Mouse (Mus musculus) lung, postnatal 0 days (tissue): Measurements from ENCODE around the gene Osbpl2. TPM values are rescaled to one million over a fixed set of nuclear protein-coding genes. Genes with fewer than 3 reads are reported as not detected.

Experiments used
- ATAC-seq: fragments of 200-750 bp; cut with Nextera tagmentation; 2 replicates; pipeline ENCODE4 v1.8.0; 2017; ENCODE audit warnings: moderate library complexity
- DNase-seq: peaks from one replicate; pipeline ENCODE4 v3.0.0-alpha.2; 2016; ENCODE audit warnings: low spot score
- H3K27ac ChIP-seq: fragments of 300-500 bp; sonication (generic); 2 replicates; pipeline ENCODE4 v1.5.1; 2014; ENCODE audit warnings: antibody characterized with exemption, mild to moderate bottlenecking, low read length, mixed read lengths
- H3K27me3 ChIP-seq: fragments of 300-500 bp; sonication (generic); replicated peaks from 2 replicates; pipeline ENCODE4 v1.6.1; 2014; ENCODE audit warnings: low read length, mixed read lengths; ENCODE audit not compliant: insufficient read depth
- H3K36me3 ChIP-seq: fragments of 300-500 bp; sonication (generic); 2 replicates; pipeline ENCODE4 v1.6.1; 2014; ENCODE audit warnings: low read length, mixed read lengths; ENCODE audit not compliant: insufficient read depth
- H3K4me1 ChIP-seq: fragments of 300-500 bp; sonication (generic); 2 replicates; pipeline ENCODE4 v1.6.1; 2014; ENCODE audit warnings: antibody characterized with exemption, low read depth, low read length, mixed read lengths; ENCODE audit not compliant: insufficient read depth
- H3K4me2 ChIP-seq: fragments of 300-500 bp; sonication (generic); replicated peaks from 2 replicates; pipeline ENCODE4 v1.6.1; 2014; ENCODE audit warnings: low read depth, mild to moderate bottlenecking, low read length, moderate library complexity, mixed read lengths
- H3K4me3 ChIP-seq: fragments of 300-500 bp; sonication (generic); 2 replicates; pipeline ENCODE4 v1.5.1; 2014; ENCODE audit warnings: low read depth, low read length
- H3K9ac ChIP-seq: fragments of 300-500 bp; sonication (generic); replicated peaks from 2 replicates; pipeline ENCODE4 v1.6.1; 2014; ENCODE audit warnings: low read depth, mild to moderate bottlenecking
- H3K9me3 ChIP-seq: fragments of 300-500 bp; sonication (generic); 2 replicates; pipeline ENCODE4 v1.6.1; 2016; ENCODE audit warnings: low read length, mixed read lengths
- CTCF ChIP-seq: IDR thresholded peaks from 2 replicates; pipeline ENCODE4 v1.5.1; 2016; ENCODE audit warnings: antibody characterized with exemption, mild to moderate bottlenecking
- EP300 ChIP-seq: IDR thresholded peaks from 2 replicates; pipeline ENCODE4 v1.6.1; 2016; ENCODE audit warnings: antibody characterized with exemption, mild to moderate bottlenecking, control low read depth
- WGBS: fragments of 180-500 bp; shearing (Covaris S2); extraction: QIAGEN DNeasy Blood & Tissue Kit; methylation state at CpG from one replicate; pipeline ENCODE4 v1.1.7; 2014; 5-methylcytosine and 5-hydroxymethylcytosine counted together
- polyA plus RNA-seq: library from polyadenylated mRNA; unstranded; fragments of >200 nt; fragmentation: Nextera tagmentation; extraction: Ambion mirVana; gene quantifications from 2 replicates; pipeline ENCODE4 v1.2.1, GENCODE M21; 2015

Gene Osbpl2
- polyA plus RNA-seq, 1 experiment from 2014 or later = 36.1 TPM

GRCm38 (mm10) chr2:180133231-180133630 lies 14.1 kb downstream of the Osbpl2 start:
- H3K4me2 ChIP-seq = no peak overlapping the region
- no peaks in the 10 kb centered on the region for H3K9me3 ChIP-seq
- DNase-seq = no peak
- H3K4me3 ChIP-seq = no peak overlapping the region
- no peaks in the 10 kb centered on the region for H3K36me3 ChIP-seq
- no peak for TF ChIP-seq EP300
- no peak for TF ChIP-seq CTCF
- no peak for ATAC-seq
- H3K27ac ChIP-seq = no peak overlapping the region
- H3K4me1 ChIP-seq = peaks cover 1% of the 10 kb centered on the region; the same call in 1 of the 2 replicates
- H3K27me3 ChIP-seq = no peaks in the 10 kb centered on the region
- 92% methylated on average over 4 of the region's 4 CpGs for WGBS
- H3K9ac ChIP-seq = no peak overlapping the region

GRCm38 (mm10) chr2:180133911-180134310 lies 14.8 kb downstream of the Osbpl2 start:
- ATAC-seq = no peak
- Histone ChIP-seq H3K4me2 (no peak overlapping the region), H3K9ac (no peak overlapping the region), H3K36me3 (no peaks in the 10 kb centered on the region), H3K4me1 (no peaks in the 10 kb centered on the region), H3K27ac (no peak overlapping the region), H3K9me3 (no peaks in the 10 kb centered on the region), H3K4me3 (no peak overlapping the region), H3K27me3 (no peaks in the 10 kb centered on the region)
- no peak for DNase-seq
- TF ChIP-seq CTCF (no peak), EP300 (no peak)
- 76% methylated on average over 3 of the region's 3 CpGs for WGBS

DNA sequence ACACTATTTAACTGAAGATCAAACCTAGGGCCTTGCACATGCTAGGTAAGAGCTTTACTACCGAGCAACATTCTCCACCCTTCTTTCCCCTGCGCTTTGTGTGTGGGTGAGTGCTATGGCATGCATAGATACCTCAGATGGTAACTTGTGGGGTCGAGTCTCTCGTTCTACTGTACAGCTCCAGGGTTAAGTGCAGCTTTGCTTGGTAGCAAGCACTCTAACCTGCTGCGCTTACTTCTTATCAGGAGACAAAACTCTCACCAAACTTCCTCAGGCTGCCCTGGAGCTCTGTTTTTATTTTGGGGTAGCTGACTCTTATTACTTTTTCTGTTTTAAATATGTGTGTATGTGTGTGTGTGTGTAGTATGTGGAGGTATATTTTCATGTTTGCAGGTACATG lies 16.3 kb downstream of the Osbpl2 start:
- H3K9me3 ChIP-seq = no peaks in the 10 kb centered on the region
- H3K36me3 ChIP-seq = no peaks in the 10 kb centered on the region
- H3K4me2 ChIP-seq = no peak overlapping the region
- no peak overlapping the region for H3K4me3 ChIP-seq
- DNase-seq = no peak
- H3K9ac ChIP-seq = no peak overlapping the region
- no peak for ATAC-seq
- H3K4me1 ChIP-seq = no peaks in the 10 kb centered on the region
- H3K27ac ChIP-seq = no peak overlapping the region
- no peaks in the 10 kb centered on the region for H3K27me3 ChIP-seq
- TF ChIP-seq EP300 (no peak), CTCF (no peak)
- WGBS = 58% methylated on average over 5 of the region's 5 CpGs

- H3K27ac ChIP-seq = no peak overlapping the region
- ATAC-seq (no peak), DNase-seq (no peak)
- no peaks in the 10 kb centered on the region for H3K9me3 ChIP-seq
- WGBS = 83% methylated on average over 2 of the region's 2 CpGs
- no peak overlapping the region for H3K9ac ChIP-seq
- H3K4me3 ChIP-seq = no peak overlapping the region
- peaks cover 42% of the 10 kb centered on the region for H3K36me3 ChIP-seq
- H3K4me1 ChIP-seq = no peaks in the 10 kb centered on the region
- TF ChIP-seq EP300 (no peak), CTCF (no peak)
- H3K27me3 ChIP-seq = no peaks in the 10 kb centered on the region
- H3K4me2 ChIP-seq = no peak overlapping the region
Measured at GRCm38 (mm10) chr2:180146091-180146490, 27.0 kb downstream of the Osbpl2 start.

DNA sequence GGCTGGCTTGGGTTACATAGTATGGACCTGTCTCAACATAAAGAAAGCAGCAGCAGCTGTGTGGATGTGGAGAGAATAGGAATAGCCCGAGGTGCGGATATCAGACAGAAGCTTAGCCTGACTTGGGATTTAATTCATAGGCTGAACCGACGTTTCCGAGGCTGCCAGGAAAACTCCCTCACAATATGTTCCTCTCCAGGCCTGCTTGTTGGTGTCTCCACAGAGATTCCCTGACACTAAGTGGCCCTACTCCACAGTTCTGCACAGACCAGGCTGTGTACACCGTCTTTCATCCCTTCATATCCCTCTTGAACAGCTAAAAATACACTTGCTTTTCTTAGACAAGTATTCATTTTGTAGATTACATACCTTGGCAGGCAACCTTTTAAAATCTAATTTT lies 28.3 kb downstream of the Osbpl2 start:
- Histone ChIP-seq H3K4me1 (no peaks in the 10 kb centered on the region), H3K4me3 (no peak overlapping the region), H3K9ac (no peak overlapping the region), H3K4me2 (no peak overlapping the region), H3K36me3 (peaks cover 45% of the 10 kb centered on the region), H3K27me3 (no peaks in the 10 kb centered on the region), H3K9me3 (no peaks in the 10 kb centered on the region), H3K27ac (no peak overlapping the region)
- ATAC-seq (no peak), DNase-seq (no peak)
- TF ChIP-seq EP300 (no peak), CTCF (no peak)
- 90% methylated on average over 6 of the region's 6 CpGs for WGBS

- WGBS = 80% methylated on average over 9 of the region's 9 CpGs
- no peak overlapping the region for H3K27ac ChIP-seq
- H3K4me1 ChIP-seq = no peaks in the 10 kb centered on the region
- H3K4me3 ChIP-seq = no peak overlapping the region
- H3K36me3 ChIP-seq = peaks cover 55% of the 10 kb centered on the region
- H3K27me3 ChIP-seq = no peaks in the 10 kb centered on the region
- DNase-seq (no peak), ATAC-seq (no peak)
- H3K4me2 ChIP-seq = no peak overlapping the region
- TF ChIP-seq EP300 (no peak), CTCF (no peak)
- no peaks in the 10 kb centered on the region for H3K9me3 ChIP-seq
- no peak overlapping the region for H3K9ac ChIP-seq
Measured at GRCm38 (mm10) chr2:180148551-180148950, 29.4 kb downstream of the Osbpl2 start.

GRCm38 (mm10) chr2:180154796-180155195 lies 35.7 kb downstream of the Osbpl2 start:
- H3K4me1 ChIP-seq = no peaks in the 10 kb centered on the region
- no peak for DNase-seq
- H3K9ac ChIP-seq = no peak overlapping the region
- no peak overlapping the region for H3K4me3 ChIP-seq
- peaks cover 59% of the 10 kb centered on the region for H3K36me3 ChIP-seq
- no peaks in the 10 kb centered on the region for H3K27me3 ChIP-seq
- no peaks in the 10 kb centered on the region for H3K9me3 ChIP-seq
- TF ChIP-seq CTCF = no peak
- no peak for TF ChIP-seq EP300
- 75% methylated on average over 3 of the region's 3 CpGs for whole genome bisulfite sequencing
- H3K27ac ChIP-seq = no peak overlapping the region
- ATAC-seq = no peak
- no peak overlapping the region for H3K4me2 ChIP-seq
